ENCODE assay signal across 9 mouse cellular contexts in the genomic region with DNA sequence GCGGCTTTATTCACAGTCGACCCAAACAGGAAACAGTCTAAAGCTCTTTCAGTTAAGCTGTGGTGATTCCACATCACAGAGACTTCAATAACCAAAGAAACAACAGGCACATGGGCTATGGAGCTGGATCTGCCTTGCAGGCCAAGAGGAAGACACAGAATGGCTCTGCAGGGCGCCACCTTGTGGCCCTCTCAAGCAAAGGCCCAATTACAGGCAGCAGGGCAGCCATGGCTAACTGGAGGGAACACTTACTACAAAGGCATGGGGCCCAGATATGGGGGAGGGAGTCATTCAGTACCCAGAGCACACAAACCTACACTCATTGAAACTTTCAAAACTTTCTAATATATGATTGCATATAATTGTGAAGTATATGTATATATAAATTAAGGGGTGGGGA. TPM values are rescaled to one million over a fixed set of nuclear protein-coding genes. Genes with fewer than 3 reads are reported as not detected.
DNase-seq lines count a peak whose midpoint lies in the region; ATAC-seq and TF ChIP-seq lines count a peak whose summit lies in the region.
"Had no signal": no experiment of that assay in that cellular context is flagged by ENCODE, and none has a peak within 500 bp of the region (broad histone marks: within the 10 kb centered on the region; RNA-seq: fewer than 3 reads in every experiment).

No protein-coding gene starts in this region.

- H3K4me1 ChIP-seq in heart, embryonic 11.5 days (ENCODE audit: control insufficient read depth, insufficient read depth, low read length) = no peaks in the 10 kb centered on the region
- no peaks in the 10 kb centered on the region for H3K4me1 ChIP-seq in midbrain, embryonic 16.5 days (ENCODE audit: control insufficient read depth, insufficient read depth, low read length)
- H3K4me1 ChIP-seq in spleen, adult 2 months (ENCODE audit: control insufficient read depth, insufficient read depth, insufficient read length) = no peaks in the 10 kb centered on the region
- H3K4me1 ChIP-seq: stomach, embryonic 15.5 days had no signal

- peak; percentile 91 for TF ChIP-seq CTCF in spleen, adult 2 months (IDR thresholded peaks at IDR 0.05; ENCODE audit: extremely low read depth, insufficient read depth, insufficient read length, insufficient replicate concordance)

- H3K27me3 ChIP-seq in heart, embryonic 11.5 days (ENCODE audit: control insufficient read depth, insufficient read depth, low read length) = peaks cover 7% of the 10 kb centered on the region
- H3K27me3 ChIP-seq in midbrain, embryonic 16.5 days (ENCODE audit: control insufficient read depth, insufficient read depth, low read depth, low read length) = no peaks in the 10 kb centered on the region; the same call in 1 of the 2 replicates
- no peaks in the 10 kb centered on the region for H3K27me3 ChIP-seq in spleen, adult 2 months (ENCODE audit: control insufficient read depth, insufficient read depth, low read length)

- DNase-seq in heart, adult 8-10 months (ENCODE audit: low spot score) = peak; percentile 60
- DNase-seq in cerebellum, postnatal 10 days = peak; percentile 92
- peak; percentile 74 to 76 for DNase-seq in frontal cortex, postnatal 10 days (ENCODE audit: low spot score in 2 of 2)
- DNase-seq in induced T-regulatory cell, adult 2 months (ENCODE audit: low read depth) = peak; percentile 82
- DNase-seq in left cerebral cortex, postnatal 14 days (ENCODE audit: low spot score in 2 of 2) = peak; percentile 89 to 92
- DNase-seq in spleen, adult 2 months (ENCODE audit: low read depth in 1 of 2, low spot score in 2 of 2) = peak in 1 of 2 experiments; percentile 62

- no peak for ATAC-seq in heart, embryonic 11.5 days (replicated peaks; ENCODE audit: insufficient number of reproducible peaks, low FRiP score, low TSS enrichment)
- ATAC-seq in midbrain, embryonic 16.5 days = peak; percentile 62; the same call in 1 of the 2 replicates

- no peak overlapping the region for H3K4me2 ChIP-seq in heart, embryonic 11.5 days
- no peak overlapping the region for H3K4me2 ChIP-seq in midbrain, embryonic 16.5 days (ENCODE audit: low read length)
- H3K4me2 ChIP-seq: stomach, embryonic 15.5 days had no signal

- TF ChIP-seq POLR2A in spleen, adult 2 months (IDR thresholded peaks at IDR 0.05; ENCODE audit: low read depth, low read length) = no peak

- intact Hi-C loops in left cerebral cortex, postnatal 14 days (cut with DNase I) = loop anchor here (5.0 kb wide), 1 partner anchor 378 kb away; a partner anchor contains a TSS

- no peaks in the 10 kb centered on the region for H3K9me3 ChIP-seq in heart, embryonic 11.5 days (replicated peaks; ENCODE audit: control insufficient read depth, low read length)
- no peaks in the 10 kb centered on the region for H3K9me3 ChIP-seq in midbrain, embryonic 16.5 days (replicated peaks; ENCODE audit: control insufficient read depth, low read length, poor library complexity, severe bottlenecking)
- H3K9me3 ChIP-seq: stomach, embryonic 15.5 days had no signal

- H3K9ac ChIP-seq in heart, embryonic 11.5 days (ENCODE audit: low read depth, low read length) = no peak overlapping the region
- no peak overlapping the region for H3K9ac ChIP-seq in midbrain, embryonic 16.5 days (ENCODE audit: low read depth, low read length)
- H3K9ac ChIP-seq: stomach, embryonic 15.5 days had no signal

- H3K27ac ChIP-seq in heart, embryonic 11.5 days (ENCODE audit: low read depth, low read length) = no peak overlapping the region
- H3K27ac ChIP-seq in midbrain, embryonic 16.5 days (ENCODE audit: low read length) = no peak overlapping the region
- H3K27ac ChIP-seq in spleen, adult 2 months (ENCODE audit: insufficient read depth, low read length) = no peak overlapping the region
- H3K27ac ChIP-seq: stomach, embryonic 15.5 days had no signal

- no peaks in the 10 kb centered on the region for H3K36me3 ChIP-seq in heart, embryonic 11.5 days (ENCODE audit: control insufficient read depth, insufficient read depth, low read length)
- no peaks in the 10 kb centered on the region for H3K36me3 ChIP-seq in midbrain, embryonic 16.5 days (ENCODE audit: control insufficient read depth, insufficient read depth, low read length)
- no peaks in the 10 kb centered on the region for H3K36me3 ChIP-seq in spleen, adult 2 months (ENCODE audit: control insufficient read depth, insufficient read depth, low read length)
- H3K36me3 ChIP-seq: stomach, embryonic 15.5 days had no signal

- WGBS in heart, embryonic 11.5 days (ENCODE audit: insufficient replicate concordance) = 8% methylated on average over 3 of the region's 3 CpGs
- 14% methylated on average over 3 of the region's 3 CpGs for WGBS in midbrain, embryonic 16.5 days
- WGBS in spleen, adult 2 months = 29% methylated on average over 3 of the region's 3 CpGs

- H3K4me3 ChIP-seq in heart, embryonic 11.5 days (ENCODE audit: low read depth, low read length) = no peak overlapping the region
- no peak overlapping the region for H3K4me3 ChIP-seq in midbrain, embryonic 16.5 days (ENCODE audit: low read depth, low read length)
- no peak overlapping the region for H3K4me3 ChIP-seq in spleen, adult 2 months (ENCODE audit: extremely low read depth, insufficient read depth, insufficient read length)
- H3K4me3 ChIP-seq: stomach, embryonic 15.5 days had no signal

RNA-seq across cellular contexts. Expression of a gene that starts 7.6 kb away (rescaled TPM):
- under 1 TPM in 2 of 4 experiments, not detected in 2; 0.09 to 0.11 TPM for total RNA-seq in heart, adult 8-10 months (2022)
- 0.34 and 0.70 TPM in 2 replicates for polyA plus RNA-seq in heart, embryonic 11.5 days (2014; fragmentation: Nextera tagmentation; extraction: Ambion mirVana)
- total RNA-seq in left cerebral cortex, postnatal 14 days (2021) = under 1 TPM; 0.11 to 0.19 TPM
- polyA plus RNA-seq in midbrain, embryonic 16.5 days (2015; fragmentation: Nextera tagmentation; extraction: Ambion mirVana) = 0.63 and 0.82 TPM in 2 replicates
- 0.18 and 0.19 TPM in 2 replicates for polyA plus RNA-seq in spleen, adult 2 months (2012; rRNA removed)

RNA-seq across cellular contexts. Expression of a gene that starts 11.7 kb away (rescaled TPM):
- 10 to 100 TPM; 15.6 to 16.6 (median 16.5) TPM for total RNA-seq in heart, adult 8-10 months (2022)
- 6.2 and 6.9 TPM in 2 replicates for polyA plus RNA-seq in heart, embryonic 11.5 days (2014; fragmentation: Nextera tagmentation; extraction: Ambion mirVana)
- 1 to 10 TPM; 6.6 to 8.1 TPM for total RNA-seq in left cerebral cortex, postnatal 14 days (2021)
- polyA plus RNA-seq in midbrain, embryonic 16.5 days (2015; fragmentation: Nextera tagmentation; extraction: Ambion mirVana) = 16.6 and 17.5 TPM in 2 replicates
- polyA plus RNA-seq in spleen, adult 2 months (2012; rRNA removed) = 12.7 and 23.3 TPM in 2 replicates

RNA-seq across cellular contexts. Expression of a gene that starts 15.5 kb away (rescaled TPM):
- 10 to 100 TPM; 72.0 to 80.4 (median 77.3) TPM for total RNA-seq in heart, adult 8-10 months (2022)
- polyA plus RNA-seq in heart, embryonic 11.5 days (2014; fragmentation: Nextera tagmentation; extraction: Ambion mirVana) = 21.7 and 24.6 TPM in 2 replicates
- total RNA-seq in left cerebral cortex, postnatal 14 days (2021) = 10 to 100 TPM; 39.9 to 42.5 TPM
- polyA plus RNA-seq in midbrain, embryonic 16.5 days (2015; fragmentation: Nextera tagmentation; extraction: Ambion mirVana) = 26.5 and 28.4 TPM in 2 replicates
- polyA plus RNA-seq in spleen, adult 2 months (2012; rRNA removed) = 164 and 234 TPM in 2 replicates

RNA-seq across cellular contexts. Expression of a gene that starts 39.1 kb away (rescaled TPM):
- 1 to 10 TPM; 4.9 to 7.4 (median 6.7) TPM for total RNA-seq in heart, adult 8-10 months (2022)
- polyA plus RNA-seq in heart, embryonic 11.5 days (2014; fragmentation: Nextera tagmentation; extraction: Ambion mirVana) = 11.8 and 14.7 TPM in 2 replicates
- total RNA-seq in left cerebral cortex, postnatal 14 days (2021) = 10 to 100 TPM; 44.9 to 52.0 TPM
- 62.3 and 65.1 TPM in 2 replicates for polyA plus RNA-seq in midbrain, embryonic 16.5 days (2015; fragmentation: Nextera tagmentation; extraction: Ambion mirVana)
- polyA plus RNA-seq in spleen, adult 2 months (2012; rRNA removed) = 14.3 and 18.9 TPM in 2 replicates

RNA-seq across cellular contexts. Expression of a gene that starts 55.6 kb away (rescaled TPM):
- 1 to 10 TPM in 1 of 4 experiments, under 1 TPM in 3; 0.19 to 1.3 (median 0.47) TPM for total RNA-seq in heart, adult 8-10 months (2022)
- 0.09 TPM in 1 of 2 replicates, not detected in the other for polyA plus RNA-seq in heart, embryonic 11.5 days (2014; fragmentation: Nextera tagmentation; extraction: Ambion mirVana)
- total RNA-seq in left cerebral cortex, postnatal 14 days (2021) = under 1 TPM; 0.26 to 0.61 TPM
- 0.18 and 0.52 TPM in 2 replicates for polyA plus RNA-seq in midbrain, embryonic 16.5 days (2015; fragmentation: Nextera tagmentation; extraction: Ambion mirVana)
- polyA plus RNA-seq in spleen, adult 2 months (2012; rRNA removed) = 19.1 and 20.7 TPM in 2 replicates
